Mouse (Mus musculus) cerebellum, postnatal 25 days (tissue): Measurements from ENCODE around the gene Grhpr.
"Not testable (repeated sequence)": the region's sequence is repeated elsewhere in the genome, so short reads cannot be mapped to it uniquely, and the experiment has no call there.

Experiments used
- DNase-seq, 2 experiments: peaks; one replicate each; pipeline ENCODE4 v3.0.0; 2021; ENCODE audit warnings: mixed read lengths in 2 of 2

Gene Grhpr

DNA sequence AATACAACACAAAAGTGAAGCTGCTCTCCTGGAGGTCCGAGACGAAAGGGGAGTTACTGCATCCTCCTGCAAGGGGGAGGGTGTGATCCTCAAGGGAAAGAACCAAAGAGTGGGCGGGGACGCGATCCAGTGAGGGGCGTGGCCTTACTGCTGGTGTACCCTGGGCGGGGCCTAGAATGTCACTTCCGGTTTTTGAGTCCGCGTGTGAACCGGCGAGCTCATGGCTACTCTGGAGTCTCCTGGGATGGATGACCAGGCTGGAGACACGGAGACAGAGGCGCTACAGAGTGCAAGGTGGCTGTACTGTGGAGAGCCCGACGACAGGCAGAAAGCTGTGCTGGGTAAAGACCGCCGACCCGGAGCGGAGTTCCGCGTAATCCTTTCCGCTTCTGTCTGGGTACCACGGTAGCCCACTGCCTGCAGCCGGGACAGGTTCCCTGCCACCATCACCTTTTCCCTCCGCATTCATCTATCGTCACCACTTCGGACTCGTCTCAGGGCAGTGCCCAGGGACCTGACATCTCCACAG is 37.3 kb downstream of the Grhpr start, which contains the start of gene Polr1e:
TSS of gene Polr1e (plus strand) at position 132 of the 529 bp plus-strand sequence.
- peak; percentile 79 to 90 for DNase-seq

DNA sequence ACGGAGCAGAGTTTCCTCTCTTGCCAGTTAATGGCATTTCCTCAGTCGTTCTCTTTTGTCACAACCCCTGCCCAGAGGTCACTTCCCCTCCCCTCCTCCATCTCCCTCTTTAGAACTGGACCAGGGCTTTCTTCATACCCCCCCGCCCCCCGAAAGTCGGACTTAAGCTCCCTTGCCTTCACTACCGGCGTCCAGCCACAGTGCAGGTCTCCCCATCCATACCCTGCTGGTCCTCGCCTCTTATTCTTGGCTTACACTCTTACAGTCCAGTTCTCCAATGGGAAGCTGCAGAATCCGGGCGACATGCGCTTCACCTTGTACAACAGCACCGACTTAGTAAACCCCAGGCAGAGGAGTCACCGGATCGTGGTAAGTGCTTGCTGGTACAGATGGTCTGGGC is 37.8 kb downstream of the Grhpr start:
- DNase-seq = peak; percentile 18 to 20

DNA sequence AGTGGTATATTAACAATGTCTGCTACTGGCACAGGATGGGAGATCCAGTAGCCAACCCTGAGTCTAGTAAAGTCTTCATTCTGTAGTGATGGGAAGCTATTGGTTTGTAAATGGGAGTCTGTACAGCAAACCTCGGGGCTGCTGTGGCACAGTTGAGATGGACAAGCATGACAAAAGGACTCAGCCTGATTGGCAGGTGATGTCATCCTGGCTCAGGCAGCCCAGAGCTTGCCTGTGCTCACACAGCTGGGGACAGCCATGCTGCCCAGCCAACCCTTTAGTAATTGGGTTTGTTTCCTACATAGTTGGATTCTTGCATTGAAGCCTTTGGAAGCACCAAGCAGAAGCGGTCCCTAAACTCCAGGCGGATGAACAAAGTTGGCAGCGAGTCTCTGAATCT is 45.3 kb downstream of the Grhpr start:
- no peak for DNase-seq

DNA sequence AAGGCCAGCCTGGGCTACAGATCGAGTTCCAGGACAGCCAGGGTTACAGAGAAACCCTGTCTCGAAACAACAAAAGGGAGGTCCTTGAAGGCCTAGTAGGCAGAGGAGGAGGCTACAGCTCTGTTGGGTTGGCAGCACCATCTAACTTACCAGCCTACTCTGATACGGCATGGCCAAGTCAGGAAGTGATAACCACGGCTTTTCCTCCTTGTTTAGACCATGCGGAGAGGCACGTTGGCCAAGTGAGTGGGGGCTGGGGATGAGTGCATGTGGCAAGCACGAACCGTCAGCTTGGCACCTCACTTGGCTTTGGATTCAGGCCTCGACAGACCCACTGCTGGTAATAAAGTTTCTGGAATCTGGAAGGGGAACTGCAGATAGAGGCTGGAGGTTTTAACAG is 51.4 kb downstream of the Grhpr start:
- DNase-seq = no peak

DNA sequence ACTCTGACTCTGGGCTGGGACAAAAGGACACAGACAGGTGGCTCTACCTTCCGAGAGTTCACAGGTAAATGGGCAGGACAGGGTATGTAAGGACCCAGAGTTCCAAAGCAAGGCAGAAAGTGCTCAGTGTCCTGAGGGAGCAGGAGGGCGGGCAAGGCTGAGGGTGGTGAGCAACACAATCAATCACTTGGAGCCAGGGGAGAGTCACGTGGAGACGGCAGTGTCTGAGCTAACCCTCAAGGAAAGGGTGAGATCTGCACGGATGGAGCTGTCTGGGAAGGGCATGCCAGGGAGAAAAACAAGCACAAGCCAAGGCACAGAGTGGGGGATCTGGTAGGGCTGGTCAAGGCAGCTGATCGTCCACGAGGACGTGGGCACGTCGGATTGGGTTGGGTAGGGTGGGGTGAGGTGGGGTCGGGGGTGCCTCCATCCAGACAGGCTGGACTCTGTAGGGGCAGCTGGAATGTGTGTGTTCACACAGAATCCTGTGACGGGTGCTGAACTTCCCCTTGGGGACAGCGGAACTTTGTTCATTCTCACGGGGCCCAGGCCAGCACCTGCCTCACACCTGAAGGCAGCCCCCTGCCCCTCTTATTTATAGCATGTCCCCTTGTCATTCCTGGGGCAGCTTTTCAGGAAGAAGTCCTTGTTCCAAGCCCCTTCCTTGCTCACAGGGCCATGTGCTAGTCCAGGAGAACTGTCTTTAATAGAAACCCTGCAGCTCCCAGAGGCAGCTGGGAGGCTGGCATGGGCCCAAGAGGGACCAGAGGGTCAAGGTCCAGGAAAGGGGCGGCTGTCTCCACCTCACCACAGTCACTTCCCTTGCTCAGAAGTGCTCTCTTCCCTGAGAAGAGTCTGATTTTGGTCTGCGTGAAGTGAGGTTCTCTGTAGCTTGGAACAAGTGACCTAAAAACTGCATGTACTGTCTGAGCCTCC is 53.8 kb downstream of the Grhpr start:
- no peak for DNase-seq

DNA sequence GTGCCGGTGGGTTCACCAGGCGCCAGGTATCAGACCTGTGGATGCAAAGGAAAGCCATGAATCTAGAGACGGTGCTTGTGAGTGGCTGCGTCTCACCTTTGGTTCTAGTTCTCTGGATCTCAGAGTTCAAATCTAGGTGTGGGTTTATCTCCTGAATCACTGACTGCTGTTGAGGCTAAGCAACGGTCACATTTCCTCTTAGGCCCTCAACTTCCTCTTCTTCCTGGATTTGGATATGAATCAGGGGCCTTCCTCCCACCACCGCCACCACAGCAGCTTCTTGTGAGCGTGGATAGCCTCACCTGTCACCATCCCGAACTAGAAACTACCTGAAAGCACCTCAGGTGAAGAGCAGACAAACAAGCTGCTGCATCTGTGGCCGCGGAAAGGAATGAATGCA is 54.9 kb downstream of the Grhpr start:
- DNase-seq = no peak

DNA sequence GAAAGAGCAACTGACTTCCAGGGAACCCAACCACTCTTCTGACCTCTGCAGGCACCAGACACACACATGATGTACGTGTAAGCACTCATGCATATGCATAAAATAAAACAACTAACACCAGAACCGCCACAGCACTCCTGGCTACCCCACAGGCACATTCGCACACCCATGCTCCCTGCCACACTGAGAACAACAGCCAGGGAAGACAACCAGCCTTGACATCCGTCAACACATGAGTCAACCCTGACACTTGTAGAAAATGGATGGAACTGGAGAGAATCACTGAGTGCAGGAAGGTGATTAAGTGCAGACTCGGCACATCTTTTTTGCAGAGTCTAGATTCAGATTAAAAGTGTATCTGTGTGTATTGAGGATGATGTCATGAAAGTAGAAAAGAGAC is 55.4 kb downstream of the Grhpr start:
- DNase-seq = no peak

DNA sequence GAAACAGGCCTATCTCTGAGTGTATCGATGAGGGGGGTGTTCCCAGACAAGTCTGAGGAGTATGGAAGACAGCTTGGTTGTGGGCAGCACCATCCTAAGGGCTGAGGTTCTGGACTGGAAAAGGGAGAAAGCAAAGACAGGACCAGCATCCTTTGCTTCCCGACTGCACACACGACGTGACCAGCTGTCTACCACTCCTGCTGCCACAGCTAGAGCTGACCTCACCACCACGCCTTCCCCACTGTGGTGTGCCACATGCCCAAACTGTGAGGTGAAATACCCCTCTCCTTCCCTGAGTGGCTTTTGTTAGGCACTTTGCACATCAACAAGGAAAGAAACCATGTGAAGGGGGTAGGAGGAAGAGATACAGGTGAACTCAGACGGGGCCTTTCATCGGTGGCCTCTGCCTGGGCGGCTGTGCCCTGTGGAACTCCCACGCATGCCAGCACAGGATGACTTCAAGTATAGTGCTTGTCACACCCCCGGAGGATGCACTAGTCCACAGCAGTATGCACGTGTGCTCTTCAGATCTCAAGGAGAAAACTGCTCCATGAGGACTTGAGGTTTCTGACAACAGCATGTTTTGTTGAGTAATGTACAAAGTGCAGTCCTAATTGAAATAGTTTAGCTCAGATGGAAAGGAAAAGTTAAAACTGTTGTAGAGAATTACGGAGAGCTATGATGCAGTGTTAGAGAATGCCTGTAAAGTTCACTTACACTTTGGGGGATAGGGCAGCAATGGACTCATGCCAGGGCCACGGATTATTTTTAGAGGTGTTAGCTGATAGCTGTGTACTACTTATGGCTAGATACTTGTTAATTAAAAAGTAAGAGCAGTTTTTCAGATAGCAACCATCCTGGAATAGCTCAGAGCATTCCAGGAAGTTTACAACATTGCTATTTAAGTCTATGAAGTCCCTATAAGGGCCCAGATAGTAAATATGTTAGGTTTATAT is 56.5 kb downstream of the Grhpr start:
- no peak for DNase-seq

DNA sequence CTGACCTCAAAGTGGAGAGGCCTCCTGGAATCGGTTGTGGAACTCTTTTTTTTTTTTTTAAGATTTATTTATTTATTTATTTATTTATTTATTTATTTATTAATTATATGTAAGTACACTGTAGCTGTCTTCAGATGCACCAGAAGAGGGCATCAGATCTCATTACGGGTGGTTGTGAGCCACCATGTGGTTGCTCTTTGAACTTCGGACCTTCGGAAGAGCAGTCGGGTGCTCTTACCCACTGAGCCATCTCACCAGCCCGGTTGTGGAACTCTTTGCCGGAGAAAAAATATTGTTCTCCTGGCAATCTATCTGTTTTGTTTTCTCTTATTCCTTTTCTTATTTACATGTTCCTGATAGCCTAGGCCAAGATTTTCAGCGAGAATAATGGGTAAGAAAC is 57.7 kb downstream of the Grhpr start:
- DNase-seq = not testable (repeated sequence)

DNA sequence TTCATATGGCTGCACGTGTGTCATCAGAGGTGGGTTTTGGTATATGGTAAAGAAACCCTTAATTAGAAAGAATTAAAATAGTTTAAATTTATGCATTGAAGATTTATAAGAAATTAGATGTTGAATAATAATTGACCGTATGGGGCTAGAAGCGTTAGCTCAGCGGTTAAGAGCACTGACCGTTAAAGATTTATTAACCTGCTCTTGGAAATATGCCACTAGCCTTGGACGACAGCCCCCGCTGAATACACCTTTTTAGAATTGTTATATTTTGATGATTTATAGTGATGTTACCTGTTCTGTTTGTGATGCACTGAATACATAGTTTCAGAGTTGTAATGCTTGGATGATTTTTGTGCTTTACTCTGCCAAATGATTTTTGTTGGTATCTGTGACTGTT is 58.4 kb downstream of the Grhpr start:
- DNase-seq = not testable (repeated sequence)
